11 mouse cellular contexts compared by ENCODE assay signal in the genomic region with DNA sequence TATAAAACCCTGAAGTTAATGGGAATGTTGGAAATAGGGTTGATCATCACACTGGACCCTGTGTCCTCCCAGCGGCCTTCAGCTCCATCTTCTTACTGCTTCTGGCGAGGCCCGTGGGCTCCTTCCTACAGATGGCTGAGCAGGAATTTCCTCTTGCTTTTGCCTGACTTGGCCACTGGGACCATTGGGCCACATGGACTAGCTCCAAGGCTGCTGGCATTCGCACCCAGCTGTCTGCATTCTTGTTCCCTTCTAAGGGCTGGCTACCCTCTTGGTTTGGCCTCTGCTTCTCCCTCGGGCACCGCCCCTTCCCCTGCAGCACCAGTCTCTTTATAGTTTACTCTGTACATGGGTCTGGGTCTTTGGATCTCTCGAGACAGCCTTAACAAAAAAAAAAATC. TPM values are rescaled to one million over a fixed set of nuclear protein-coding genes. Genes with fewer than 3 reads are reported as not detected.
A peak's percentile ranks its signal among the peaks of the same experiment; 100 is the strongest.
DNase-seq lines count a peak whose midpoint lies in the region; ATAC-seq lines count a peak whose summit lies in the region.
"Had no signal": no experiment of that assay in that cellular context is flagged by ENCODE, and none has a peak within 500 bp of the region (broad histone marks: within the 10 kb centered on the region; RNA-seq: fewer than 3 reads in every experiment).

No protein-coding gene starts in this region.

- no peaks in the 10 kb centered on the region for H3K27me3 ChIP-seq in kidney, embryonic 16.5 days (ENCODE audit: insufficient read depth, low read length)
- H3K27me3 ChIP-seq: CH12.LX; heart, embryonic 15.5 days; limb, embryonic 12.5 days had no signal

- no peak for ATAC-seq in kidney, embryonic 16.5 days (ENCODE audit: low FRiP score, low TSS enrichment)
- ATAC-seq: lung, postnatal 0 days had no signal

- H3K9me3 ChIP-seq in kidney, embryonic 16.5 days (ENCODE audit: low read length) = no peaks in the 10 kb centered on the region
- H3K9me3 ChIP-seq: heart, embryonic 15.5 days; limb, embryonic 12.5 days had no signal

- intact Hi-C loops in heart, postnatal 14 days (cut with DNase I) = no loop called here

- no peak overlapping the region for H3K4me3 ChIP-seq in kidney, embryonic 16.5 days (ENCODE audit: low read length)
- H3K4me3 ChIP-seq: heart, embryonic 15.5 days; limb, embryonic 12.5 days had no signal

- no peak overlapping the region for H3K4me2 ChIP-seq in kidney, embryonic 16.5 days (replicated peaks; ENCODE audit: low read depth, low read length)
- H3K4me2 ChIP-seq: heart, embryonic 15.5 days; limb, embryonic 12.5 days had no signal

- H3K4me1 ChIP-seq in kidney, embryonic 16.5 days (ENCODE audit: insufficient read depth, low read length) = peaks cover 13% of the 10 kb centered on the region
- H3K4me1 ChIP-seq: limb, embryonic 12.5 days had no signal

- H3K36me3 ChIP-seq in kidney, embryonic 16.5 days (ENCODE audit: insufficient read depth, low read length) = peaks cover 17% of the 10 kb centered on the region

- DNase-seq in kidney, adult 18-20 months = peak; percentile 23
- peak; percentile 85 for DNase-seq in adipocyte (ENCODE audit: low spot score)
- peak; percentile 62 to 69 for DNase-seq in cerebellum, postnatal 14 days
- peak; percentile 39 to 70 for DNase-seq in heart, postnatal 14 days
- no peak for DNase-seq in spleen, postnatal 36 days (ENCODE audit: low spot score in 2 of 2)
- no peak for DNase-seq in embryo, embryonic 10.5 days (ENCODE audit: low spot score)

- no peak overlapping the region for H3K9ac ChIP-seq in kidney, embryonic 16.5 days (replicated peaks; ENCODE audit: low read length)
- H3K9ac ChIP-seq: heart, embryonic 15.5 days; limb, embryonic 12.5 days had no signal

- 66% methylated on average over 7 of the region's 7 CpGs for WGBS in kidney, embryonic 16.5 days

- H3K27ac ChIP-seq in kidney, embryonic 16.5 days (ENCODE audit: low read length) = no peak overlapping the region
- H3K27ac ChIP-seq: heart, embryonic 15.5 days; limb, embryonic 12.5 days had no signal

RNA-seq across cellular contexts. Expression of gene Mmd, which starts 26.4 kb away (rescaled TPM):
- 36.1 and 37.3 TPM in 2 replicates for polyA plus RNA-seq in kidney, embryonic 16.5 days (2015; fragmentation: Nextera tagmentation; extraction: Ambion mirVana)
- 10 to 100 TPM; 35.9 to 38.2 TPM for total RNA-seq in heart, postnatal 14 days (2021)

Comparison
In these comparisons a context has a peak if more than half of its experiments do, and no peak if none do; other contexts are left out.
1. DNase-seq: peak in kidney, adult 18-20 months (single experiment), adipocyte (single experiment), cerebellum, postnatal 14 days (2 of 2) and heart, postnatal 14 days (2 of 2); none in spleen, postnatal 36 days (0 of 2) and embryo, embryonic 10.5 days (single experiment).